Mouse (Mus musculus) embryonic fibroblast, embryonic 13.5 days (primary cell): ENCODE measurements around the gene Zbtb34. TPM values are rescaled to one million over a fixed set of nuclear protein-coding genes. Genes with fewer than 3 reads are reported as not detected.

Experiments used
- H3K27ac ChIP-seq: 2 replicates; pipeline ENCODE4 v1.5.1; 2012; ENCODE audit warnings: low read length, control low read depth, inconsistent platforms; ENCODE audit not compliant: insufficient read depth
- H3K4me1 ChIP-seq: 2 replicates; pipeline ENCODE4 v1.6.1; 2011; ENCODE audit warnings: low read length; ENCODE audit not compliant: control insufficient read depth, insufficient read depth
- H3K4me3 ChIP-seq: 2 replicates; pipeline ENCODE4 v1.5.1; 2011; ENCODE audit warnings: mild to moderate bottlenecking, control low read depth, low read length; ENCODE audit not compliant: insufficient read depth
- CTCF ChIP-seq: IDR thresholded peaks from 2 replicates; pipeline ENCODE4 v1.5.1; 2011; ENCODE audit warnings: mild to moderate bottlenecking, control low read depth, low read length, moderate library complexity, borderline replicate concordance; ENCODE audit not compliant: insufficient read depth
- POLR2A ChIP-seq: IDR thresholded peaks from 2 replicates; pipeline ENCODE4 v1.6.1; 2011; ENCODE audit warnings: low read depth, mild to moderate bottlenecking, control low read depth, low read length, moderate library complexity
- polyA plus RNA-seq: library from polyadenylated mRNA; stranded (reverse); fragments of >200 nt; gene quantifications from 2 replicates; pipeline ENCODE4 v1.2.4, GENCODE M21; 2011; ENCODE audit warnings: low read depth; ENCODE audit not compliant: missing spikeins, insufficient read length

Zbtb34 gene
- polyA plus RNA-seq, 1 experiment = 11.0 TPM

- H3K4me1 ChIP-seq = peaks cover 3% of the 10 kb centered on the region
- H3K27ac ChIP-seq = no peak overlapping the region
- no peak overlapping the region for H3K4me3 ChIP-seq
- no peak for TF ChIP-seq POLR2A
- TF ChIP-seq CTCF = no peak
Observed at GRCm38 (mm10) chr2:33449119-33449873, 18.2 kb upstream of the Zbtb34 start.

- H3K4me3 ChIP-seq = no peak overlapping the region
- H3K4me1 ChIP-seq = peaks cover 3% of the 10 kb centered on the region
- TF ChIP-seq CTCF (no peak), POLR2A (no peak)
- no peak overlapping the region for H3K27ac ChIP-seq
Observed at GRCm38 (mm10) chr2:33446796-33447195, 15.7 kb upstream of the Zbtb34 start.

- H3K27ac ChIP-seq = no peak overlapping the region
- TF ChIP-seq POLR2A (no peak), CTCF (no peak)
- peaks cover 3% of the 10 kb centered on the region for H3K4me1 ChIP-seq
- H3K4me3 ChIP-seq = no peak overlapping the region
Observed at GRCm38 (mm10) chr2:33445741-33446140, 14.6 kb upstream of the Zbtb34 start.

DNA sequence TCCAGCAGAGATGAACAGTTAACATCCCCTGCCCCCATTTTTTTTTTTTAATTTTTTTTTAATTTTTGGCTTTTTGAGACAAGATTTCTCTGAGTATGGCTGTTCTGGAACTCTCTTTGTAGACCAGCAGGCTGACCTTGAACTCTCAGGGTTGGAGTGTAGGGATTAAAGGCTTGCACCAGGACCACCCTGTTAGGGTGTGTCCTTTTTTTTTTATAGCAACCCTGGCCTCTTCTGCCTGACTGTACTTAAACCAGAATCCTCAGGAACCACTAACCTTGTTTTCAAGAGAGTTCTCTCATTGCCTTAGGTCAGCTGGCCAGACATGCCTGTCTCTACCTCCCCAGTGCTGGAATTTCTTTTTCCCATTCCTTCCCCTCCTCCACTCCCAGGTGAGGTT is 13.7 kb upstream of the Zbtb34 start:
- Histone ChIP-seq H3K4me1 (peaks cover 3% of the 10 kb centered on the region), H3K27ac (no peak overlapping the region), H3K4me3 (no peak overlapping the region)
- TF ChIP-seq POLR2A (no peak), CTCF (no peak)

GRCm38 (mm10) chr2:33444358-33444757 is 13.2 kb upstream of the Zbtb34 start:
- TF ChIP-seq CTCF (no peak), POLR2A (no peak)
- Histone ChIP-seq H3K4me3 (no peak overlapping the region), H3K4me1 (peaks cover 4% of the 10 kb centered on the region), H3K27ac (no peak overlapping the region)

DNA sequence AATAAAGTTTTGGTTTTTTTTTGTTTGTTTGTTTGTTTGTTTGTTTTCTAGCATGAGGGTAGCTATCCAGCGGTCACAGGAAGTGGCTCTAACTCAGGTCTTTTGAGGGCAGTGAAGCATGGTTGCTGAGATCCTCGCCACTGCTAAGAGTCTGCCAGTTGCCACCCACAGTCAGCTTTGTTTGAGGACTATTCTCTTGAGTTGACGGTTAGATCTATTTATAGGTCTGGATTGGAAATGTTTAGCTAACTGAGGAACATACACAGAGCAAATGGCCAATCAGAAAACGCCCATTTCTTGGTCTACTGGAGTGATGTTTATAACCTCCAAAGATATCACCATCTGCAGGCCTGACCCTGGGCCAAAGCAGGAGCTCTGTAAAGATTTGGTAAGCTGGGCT is 11.6 kb upstream of the Zbtb34 start:
- TF ChIP-seq CTCF (no peak), POLR2A (no peak)
- Histone ChIP-seq H3K27ac (no peak overlapping the region), H3K4me1 (peaks cover 4% of the 10 kb centered on the region), H3K4me3 (no peak overlapping the region)

DNA sequence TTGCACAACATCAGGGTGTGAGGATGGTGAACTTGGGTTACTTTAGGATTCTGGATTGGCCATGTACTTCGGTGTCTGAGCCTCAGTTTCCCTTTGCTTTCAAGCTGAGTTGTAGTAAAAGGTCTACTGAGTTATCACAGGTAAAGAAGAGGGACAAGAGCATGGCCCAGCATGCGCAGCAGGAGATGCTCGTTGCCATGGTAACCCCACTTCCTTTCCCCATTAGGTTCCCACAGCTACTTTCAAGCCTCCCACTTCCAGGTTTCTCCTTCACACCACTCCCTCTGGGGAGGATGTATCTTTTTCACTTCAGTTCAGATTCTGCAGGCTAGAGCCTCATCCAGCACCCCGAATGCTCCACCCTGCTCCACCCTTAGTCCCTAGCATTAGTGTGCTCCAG is 9.8 kb upstream of the Zbtb34 start:
- H3K4me1 ChIP-seq = peaks cover 9% of the 10 kb centered on the region
- H3K27ac ChIP-seq = no peak overlapping the region
- TF ChIP-seq POLR2A (no peak), CTCF (no peak)
- no peak overlapping the region for H3K4me3 ChIP-seq

GRCm38 (mm10) chr2:33439980-33440670 is 9.0 kb upstream of the Zbtb34 start:
- Histone ChIP-seq H3K4me1 (peaks cover 9% of the 10 kb centered on the region), H3K4me3 (no peak overlapping the region), H3K27ac (no peak overlapping the region)
- TF ChIP-seq CTCF = no peak

- no peak for TF ChIP-seq POLR2A
- no peak for TF ChIP-seq CTCF
- no peak overlapping the region for H3K27ac ChIP-seq
Observed at GRCm38 (mm10) chr2:33439471-33439881, 8.4 kb upstream of the Zbtb34 start.

DNA sequence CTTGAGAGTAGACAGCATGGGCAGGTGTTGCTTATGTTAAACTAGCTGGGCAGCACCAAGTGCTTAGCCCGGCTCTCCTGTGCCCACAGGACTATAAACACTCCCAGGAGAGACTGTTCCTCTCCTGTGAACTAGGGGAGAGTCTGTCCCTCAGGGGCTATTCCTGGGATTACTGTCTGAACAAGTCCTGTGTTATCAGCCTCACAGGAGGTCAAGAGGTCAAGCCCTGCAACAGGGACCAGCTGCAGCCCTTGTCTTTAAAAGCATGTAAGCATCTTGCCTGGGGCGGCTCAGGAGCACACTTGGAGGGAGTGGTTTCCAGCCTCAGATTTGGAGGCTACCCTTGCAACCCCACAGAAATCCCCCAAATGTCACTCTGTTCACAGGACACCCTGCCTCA is 7.3 kb upstream of the Zbtb34 start:
- no peak for TF ChIP-seq CTCF
- no peak for TF ChIP-seq POLR2A
- no peak overlapping the region for H3K27ac ChIP-seq
- no peak overlapping the region for H3K4me3 ChIP-seq
- peaks cover 6% of the 10 kb centered on the region; the same call in 1 of the 2 replicates for H3K4me1 ChIP-seq

More at GRCm38 (mm10) chr2:33439471-33439881, 8.4 kb upstream of the Zbtb34 start:
- Histone ChIP-seq H3K4me1 (peaks cover 6% of the 10 kb centered on the region; the same call in 1 of the 2 replicates), H3K4me3 (no peak overlapping the region)

GRCm38 (mm10) chr2:33437184-33437583 is 6.1 kb upstream of the Zbtb34 start:
- no peak for TF ChIP-seq POLR2A
- no peak for TF ChIP-seq CTCF
- Histone ChIP-seq H3K27ac (no peak overlapping the region), H3K4me3 (no peak overlapping the region), H3K4me1 (peaks cover 6% of the 10 kb centered on the region; the same call in 1 of the 2 replicates)
